Mouse (Mus musculus) MEL-GATA-1-ER (cell line): ENCODE data around the gene Acin1.

Experiments
- DNase-seq: peaks from one replicate; pipeline ENCODE4 v3.0.0-alpha.2; 2012; ENCODE audit warnings: low read depth; ENCODE audit errors: extremely low read depth

Gene Acin1

DNA sequence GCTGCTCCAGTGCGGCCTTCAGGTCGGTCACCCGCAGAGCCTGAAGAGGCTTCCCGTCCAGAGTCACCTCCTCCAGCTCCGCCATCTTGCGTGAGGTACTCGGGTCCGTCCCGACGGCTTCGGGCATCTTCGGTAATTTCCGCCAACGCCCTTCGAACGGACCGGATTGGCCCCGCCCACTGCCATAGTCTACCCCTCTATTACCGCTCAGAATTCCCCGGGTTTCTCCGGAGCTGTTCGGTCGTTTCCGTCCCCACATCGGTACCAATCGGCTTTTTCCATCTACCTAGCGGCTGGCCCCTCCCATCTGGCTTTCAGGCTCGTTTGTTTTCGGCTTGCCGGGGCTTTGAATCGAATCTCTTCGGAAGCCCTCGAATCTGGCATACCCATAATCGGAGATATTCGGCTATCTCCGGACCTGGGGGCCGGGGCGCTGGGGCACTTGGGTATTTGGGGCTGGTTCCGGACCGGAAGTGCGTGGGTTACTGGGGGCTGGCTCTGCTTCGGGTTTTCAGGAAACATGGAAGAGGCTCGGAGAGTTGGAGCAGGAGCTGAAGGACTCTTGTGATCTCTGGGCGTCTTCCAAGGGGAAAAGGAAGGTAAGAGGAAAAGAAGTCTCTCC is at the start of gene Acin1:
Gene Acin1 (minus strand): TSS at position 410 of the 622 bp plus-strand sequence.
- DNase-seq: peak; percentile 96

DNA sequence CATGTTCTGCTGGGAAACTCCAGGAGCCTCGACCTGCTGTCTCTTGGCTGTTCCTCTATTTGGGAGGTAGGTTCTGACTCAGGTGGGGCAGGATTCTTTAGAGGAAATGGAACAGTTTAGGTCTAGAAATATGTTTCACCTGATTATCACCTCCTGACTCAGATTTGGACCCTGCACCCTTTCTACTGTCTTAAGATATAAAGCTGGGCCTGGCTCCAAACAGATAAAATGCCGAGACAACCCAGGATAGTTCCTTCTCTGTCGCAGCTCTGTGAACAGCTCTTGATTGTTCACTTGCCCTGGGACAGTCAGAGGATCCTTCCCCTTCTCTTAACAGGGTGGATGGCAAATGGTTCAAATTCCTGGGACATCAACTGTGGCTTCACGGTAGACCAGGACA is 48.5 kb upstream of the Acin1 start:
- DNase-seq: peak; percentile 51

DNA sequence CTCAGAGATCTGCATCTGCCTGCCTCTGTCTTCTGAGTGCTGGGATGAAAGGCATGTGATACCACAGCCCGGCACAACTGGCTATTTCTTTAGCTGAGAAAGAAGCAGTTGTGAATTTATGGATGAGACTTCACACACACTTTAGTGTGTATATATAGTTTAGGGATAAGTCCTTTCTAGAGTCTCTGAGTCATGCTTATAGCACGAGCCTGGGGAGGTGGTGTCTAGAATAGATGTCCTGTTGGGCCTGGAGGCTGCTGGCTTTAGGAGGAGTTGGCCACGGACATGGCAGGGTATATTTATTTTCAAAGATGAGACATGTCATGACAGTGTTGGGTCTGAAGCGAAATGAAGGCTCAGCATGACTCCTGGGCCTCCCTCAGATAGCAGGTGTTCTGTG is 47.3 kb upstream of the Acin1 start:
- no peak for DNase-seq

DNA sequence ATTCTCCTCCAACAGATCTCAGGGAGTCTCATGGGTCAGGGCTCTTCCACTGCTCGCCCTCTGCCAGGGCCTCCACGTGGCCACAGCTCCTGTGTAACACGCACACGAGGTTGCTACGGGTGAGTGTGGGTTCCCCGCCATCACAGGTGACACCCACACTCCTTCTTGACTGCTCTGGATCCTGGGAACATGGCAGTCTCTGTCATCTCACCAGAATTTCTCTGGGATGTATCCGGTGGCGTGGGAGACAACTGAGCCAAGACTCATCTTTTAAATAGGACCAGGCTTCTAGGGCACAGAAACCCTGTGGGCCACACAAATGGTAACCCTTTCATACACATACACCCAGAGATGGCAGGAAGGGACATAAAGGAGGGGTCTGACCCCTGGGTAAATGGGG is 45.5 kb upstream of the Acin1 start:
- no peak for DNase-seq

DNA sequence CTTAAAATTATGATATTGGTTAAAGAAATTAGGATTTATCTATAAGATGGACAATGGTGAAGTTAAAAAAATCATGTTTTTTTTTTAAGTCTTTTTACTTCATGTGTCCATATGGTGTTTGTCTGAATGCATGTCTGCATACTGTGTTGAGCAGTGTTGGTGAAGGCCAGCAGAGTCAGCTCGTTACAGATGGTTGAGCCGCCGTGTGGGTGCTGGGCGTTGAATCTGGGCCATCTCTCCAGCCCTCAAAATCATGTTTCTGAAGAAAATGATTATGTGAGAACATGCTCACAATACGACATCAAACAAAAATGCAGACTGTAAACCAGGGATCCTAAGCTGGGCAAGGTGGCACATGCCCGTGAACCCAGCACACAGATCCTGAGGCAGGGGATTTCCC is 43.6 kb upstream of the Acin1 start:
- no peak for DNase-seq

DNA sequence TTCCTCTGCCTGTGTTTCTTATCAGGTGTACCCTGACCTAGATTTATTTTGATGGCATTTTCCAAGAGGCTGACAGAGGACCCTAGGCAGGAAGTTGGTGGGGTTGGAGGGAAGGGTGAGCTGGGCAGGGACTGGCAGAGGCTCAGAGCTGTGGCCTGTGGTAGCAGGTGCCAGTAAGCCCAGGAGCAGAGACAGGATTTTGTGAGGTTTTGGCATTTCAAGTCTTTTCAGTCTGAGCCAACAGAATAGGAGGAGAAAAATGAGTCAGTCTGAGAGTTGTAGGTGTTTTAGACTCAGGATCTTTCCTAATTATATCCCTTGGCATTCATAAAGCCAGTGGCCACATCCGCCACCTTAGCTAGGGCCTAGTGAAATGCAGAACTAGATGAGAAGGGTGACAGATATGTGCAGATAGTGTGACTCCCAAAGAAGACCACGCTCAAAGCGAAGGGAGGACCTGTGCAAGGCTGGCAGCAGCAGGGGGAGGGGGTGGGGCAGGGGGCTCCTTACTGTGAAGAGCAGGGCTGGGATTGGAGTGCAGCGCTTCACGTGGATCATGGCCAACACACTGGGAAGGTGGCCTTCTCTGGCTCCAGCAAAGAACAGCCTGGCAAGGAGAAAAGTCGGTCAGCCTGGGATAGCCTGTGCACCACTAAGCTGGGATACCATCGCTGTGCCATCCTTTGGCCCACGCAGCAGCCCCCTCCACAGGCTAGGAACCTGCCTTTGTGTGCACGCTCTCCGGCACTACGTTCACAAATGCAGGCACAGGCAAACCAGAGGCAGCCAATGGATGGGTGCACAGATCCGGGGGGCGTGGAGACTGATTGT is 42.3 kb upstream of the Acin1 start:
- no peak for DNase-seq

DNA sequence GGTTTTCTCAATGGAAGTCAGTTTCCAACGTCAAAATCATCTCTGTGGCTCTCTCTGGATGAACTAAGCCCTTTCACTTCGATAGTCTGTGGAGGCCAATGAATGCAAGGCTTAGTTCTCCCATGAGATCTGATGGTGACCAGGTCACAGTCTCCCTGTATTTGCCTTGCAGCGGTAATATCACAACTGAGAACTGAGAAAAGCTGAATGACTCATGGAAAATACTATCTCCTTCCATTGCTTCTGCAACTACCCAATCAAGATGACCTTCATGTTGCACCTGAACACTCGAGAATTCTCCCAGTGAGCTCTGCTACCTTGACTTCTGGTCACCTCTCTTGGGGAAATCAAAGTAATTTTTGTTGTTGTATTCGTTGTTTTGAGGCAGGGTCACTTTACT is 40.8 kb upstream of the Acin1 start:
- no peak for DNase-seq

DNA sequence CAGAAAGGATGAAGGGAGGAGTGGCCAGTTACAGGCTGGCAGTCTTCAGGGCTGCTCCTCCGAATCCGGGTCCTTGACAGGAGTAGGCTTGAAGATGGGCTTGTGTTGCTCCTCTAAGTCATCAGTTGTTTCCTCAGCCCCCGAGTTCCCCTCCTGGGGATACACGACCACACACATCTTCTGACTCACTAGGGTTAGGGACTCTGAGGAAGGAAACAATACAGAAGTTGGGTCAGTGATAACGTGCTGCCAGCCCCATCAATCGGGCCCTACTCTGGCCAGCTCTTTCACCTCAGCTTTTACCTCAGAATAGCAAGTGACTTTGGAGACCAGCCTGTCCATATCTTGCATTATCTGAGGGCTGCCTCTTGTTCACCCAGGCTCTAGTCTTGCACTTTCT is 37.3 kb upstream of the Acin1 start:
- DNase-seq: no peak

DNA sequence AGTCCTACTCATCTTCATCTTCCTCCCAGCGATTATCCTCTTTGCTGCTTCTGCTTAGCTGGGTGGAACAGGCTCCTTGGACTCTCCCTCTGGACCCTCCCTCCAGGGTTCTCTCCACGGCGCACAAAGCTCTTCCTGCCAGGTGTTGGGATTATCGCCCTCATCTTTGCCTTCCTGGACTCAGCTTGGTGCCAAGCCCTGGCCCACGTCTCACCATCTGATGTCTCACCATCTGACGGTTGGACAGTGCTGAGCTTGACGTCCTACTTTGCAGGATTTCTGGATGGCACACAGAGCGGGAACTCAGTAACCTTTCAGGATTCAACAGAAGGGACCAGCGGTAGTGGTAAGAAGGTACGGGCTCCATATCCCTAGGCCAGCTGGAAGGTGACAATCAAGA is 35.0 kb upstream of the Acin1 start:
- DNase-seq: no peak

DNA sequence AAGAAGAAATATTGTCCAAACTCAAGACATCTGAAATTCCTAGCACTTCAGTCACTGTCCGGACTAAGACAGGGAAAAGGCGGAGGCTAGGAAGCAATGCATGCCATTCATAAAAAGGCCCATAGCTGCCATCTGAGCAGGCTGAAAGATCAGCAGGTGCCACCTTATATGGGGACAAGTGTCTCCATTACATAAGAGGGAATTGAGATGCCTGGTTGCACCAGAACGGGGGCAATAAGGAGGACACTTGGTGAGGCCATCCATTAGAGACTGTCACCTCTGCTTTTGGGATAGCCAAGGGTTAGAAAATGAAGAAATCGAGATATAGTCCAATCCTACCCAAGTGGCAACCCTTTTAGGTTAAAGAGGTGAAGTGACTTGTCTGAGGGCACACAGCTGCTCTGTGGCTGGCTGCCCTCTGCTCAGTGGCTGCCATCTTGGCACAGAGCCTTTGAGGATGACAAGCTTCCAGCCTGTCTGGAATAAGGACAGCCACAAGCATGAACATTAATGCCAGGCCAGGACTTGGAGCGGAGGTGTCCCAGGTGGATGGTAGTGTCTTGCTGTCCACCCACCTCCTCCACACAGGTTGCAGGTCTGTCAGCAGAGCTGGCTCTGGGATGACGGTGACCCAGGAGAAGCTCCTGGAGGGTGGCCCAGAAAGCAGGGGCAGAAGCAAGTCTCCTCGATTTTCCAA is 34.1 kb upstream of the Acin1 start:
- no peak for DNase-seq

DNA sequence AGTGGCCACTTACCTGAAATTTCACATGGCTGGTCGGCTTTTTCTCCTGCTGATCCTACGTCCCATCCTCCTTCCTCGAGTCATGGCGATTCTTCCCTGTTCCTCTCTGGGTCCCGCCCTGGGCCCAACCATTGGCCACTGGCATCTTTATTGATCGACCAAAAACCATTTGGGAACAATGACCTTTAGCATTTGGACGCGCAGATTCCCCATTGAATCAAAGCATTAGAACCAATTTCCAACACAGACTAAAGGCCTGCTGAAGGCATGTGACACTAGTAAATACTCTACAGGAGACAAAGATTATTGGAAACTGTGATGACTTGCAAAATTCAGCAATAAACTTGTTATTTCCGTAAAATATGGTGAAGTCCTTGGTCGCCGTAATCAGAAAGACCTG is 33.3 kb upstream of the Acin1 start:
- DNase-seq: no peak

DNA sequence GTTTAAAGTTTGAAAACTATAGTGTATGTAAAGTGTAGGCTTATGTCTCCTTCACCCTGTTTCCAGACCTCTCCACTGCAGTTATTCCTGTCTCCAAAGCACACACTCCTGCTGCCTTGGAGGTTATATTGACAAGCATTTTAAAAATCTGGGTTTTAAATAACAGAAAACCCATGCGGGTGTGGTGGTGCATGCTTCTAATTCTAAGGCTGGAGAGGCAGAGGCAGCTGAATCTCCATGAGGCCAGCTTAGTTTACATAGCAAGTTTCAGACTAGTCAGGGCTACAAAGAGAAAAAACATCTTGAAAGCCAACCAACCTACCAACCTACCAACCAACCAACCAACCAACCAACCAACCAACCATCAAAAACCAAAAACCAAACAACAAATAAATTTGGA is 28.7 kb upstream of the Acin1 start:
- no peak for DNase-seq

DNA sequence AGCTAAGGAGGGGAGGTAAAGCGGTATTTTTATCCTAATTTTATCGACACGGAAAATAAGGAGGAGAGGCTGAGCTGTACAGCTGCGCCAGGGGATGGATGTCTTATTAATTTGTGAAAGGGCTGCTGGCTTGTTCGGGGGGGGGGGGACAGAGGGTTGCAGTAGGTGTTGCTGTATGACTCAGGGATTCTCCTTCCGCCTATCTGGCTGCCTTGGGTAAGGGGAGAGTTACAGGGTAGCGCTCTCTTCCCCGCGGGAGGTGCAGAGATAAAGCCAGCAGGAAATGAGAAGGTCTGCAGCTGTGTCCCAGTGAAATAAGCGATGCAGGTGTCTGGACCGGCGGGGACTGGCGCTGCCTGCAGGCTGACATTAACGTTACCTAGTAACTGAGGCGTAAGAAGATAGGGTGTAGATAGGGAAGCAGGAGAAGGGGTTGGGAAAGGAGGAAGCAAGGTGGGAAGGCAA is 27.9 kb upstream of the Acin1 start:
- peak; percentile 81 for DNase-seq

DNA sequence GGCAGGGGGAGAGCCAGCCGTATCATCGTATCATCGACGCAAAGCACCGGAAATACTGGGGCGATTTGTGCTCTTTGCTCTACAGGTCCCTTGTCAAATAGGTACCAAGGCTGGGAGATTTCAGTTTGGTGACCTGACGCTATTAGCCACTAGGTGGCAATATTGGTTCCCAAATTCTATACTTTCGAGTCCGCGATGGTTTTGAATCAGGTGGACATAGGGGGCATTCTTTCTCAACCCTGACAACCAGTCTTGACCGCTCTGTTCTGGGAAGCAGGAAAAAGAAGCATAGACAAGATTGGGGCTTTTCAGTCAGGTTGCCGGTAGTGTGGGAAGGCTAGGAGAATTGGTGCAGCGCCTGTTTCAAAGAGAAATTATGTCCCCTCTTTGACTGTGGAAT is 27.4 kb upstream of the Acin1 start:
- DNase-seq: peak; percentile 82

DNA sequence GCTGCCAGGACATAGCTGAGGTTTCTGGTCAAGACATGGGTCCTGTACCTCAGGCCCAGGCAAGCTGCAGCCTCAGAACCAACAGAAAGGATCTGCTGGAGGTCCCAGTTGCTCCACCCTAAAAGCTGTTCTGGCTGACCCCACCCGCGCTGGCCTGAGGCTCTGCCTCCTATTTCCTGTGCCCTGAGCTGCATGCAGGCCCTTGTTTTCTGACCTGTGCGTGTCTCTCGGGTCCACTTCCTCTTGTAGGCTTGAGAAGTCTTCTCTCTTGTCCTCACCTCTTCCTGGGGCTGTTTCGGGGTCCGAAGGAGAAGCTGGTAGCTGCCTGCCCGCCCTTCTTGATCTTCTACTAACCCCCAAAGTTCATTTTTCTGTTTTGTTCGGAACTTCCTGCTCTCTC is 26.1 kb upstream of the Acin1 start:
- DNase-seq: no peak

DNA sequence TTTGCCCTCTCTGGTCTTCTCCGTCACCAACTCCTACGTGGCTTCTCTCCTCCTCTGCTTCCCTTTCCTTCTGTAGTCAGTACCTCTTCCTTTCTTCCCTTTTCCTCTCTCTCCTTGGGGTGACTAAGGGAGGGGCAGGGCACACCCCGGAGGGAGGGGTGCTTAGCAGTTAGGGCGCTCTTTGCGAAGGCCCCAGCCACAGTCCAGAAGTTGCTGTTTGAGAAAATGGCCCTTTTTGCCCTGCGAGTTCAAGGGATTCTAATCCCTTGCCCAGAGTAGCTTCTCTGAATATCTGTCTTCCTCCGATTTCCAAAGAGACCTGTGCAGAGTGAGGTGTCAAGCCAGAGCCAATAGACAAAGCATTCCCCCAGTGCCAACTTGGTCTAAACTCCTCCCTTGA is 25.3 kb upstream of the Acin1 start, which contains the start of gene Cebpe:
Gene Cebpe (minus strand): TSS at position 101 of the 400 bp plus-strand sequence.
- no peak for DNase-seq

DNA sequence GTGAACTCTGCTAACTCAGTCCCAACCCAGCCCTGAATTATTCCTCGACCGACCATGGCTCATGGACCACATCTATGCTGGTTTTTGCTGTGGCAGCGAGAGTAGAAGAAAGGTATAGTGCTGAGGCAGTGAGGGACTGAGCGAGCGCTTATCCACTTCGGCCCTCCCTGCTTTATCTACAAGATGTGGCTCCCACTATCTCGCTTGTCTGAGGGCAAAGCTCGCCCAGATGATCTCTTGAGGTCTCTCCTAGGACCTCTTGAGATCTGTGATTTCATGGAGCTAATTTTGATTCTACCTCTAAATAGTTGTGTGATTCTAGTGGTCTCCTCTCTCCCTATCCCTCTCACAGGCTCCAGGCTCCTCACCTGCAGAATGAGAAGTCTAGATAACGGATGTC is 22.3 kb upstream of the Acin1 start:
- DNase-seq: no peak

DNA sequence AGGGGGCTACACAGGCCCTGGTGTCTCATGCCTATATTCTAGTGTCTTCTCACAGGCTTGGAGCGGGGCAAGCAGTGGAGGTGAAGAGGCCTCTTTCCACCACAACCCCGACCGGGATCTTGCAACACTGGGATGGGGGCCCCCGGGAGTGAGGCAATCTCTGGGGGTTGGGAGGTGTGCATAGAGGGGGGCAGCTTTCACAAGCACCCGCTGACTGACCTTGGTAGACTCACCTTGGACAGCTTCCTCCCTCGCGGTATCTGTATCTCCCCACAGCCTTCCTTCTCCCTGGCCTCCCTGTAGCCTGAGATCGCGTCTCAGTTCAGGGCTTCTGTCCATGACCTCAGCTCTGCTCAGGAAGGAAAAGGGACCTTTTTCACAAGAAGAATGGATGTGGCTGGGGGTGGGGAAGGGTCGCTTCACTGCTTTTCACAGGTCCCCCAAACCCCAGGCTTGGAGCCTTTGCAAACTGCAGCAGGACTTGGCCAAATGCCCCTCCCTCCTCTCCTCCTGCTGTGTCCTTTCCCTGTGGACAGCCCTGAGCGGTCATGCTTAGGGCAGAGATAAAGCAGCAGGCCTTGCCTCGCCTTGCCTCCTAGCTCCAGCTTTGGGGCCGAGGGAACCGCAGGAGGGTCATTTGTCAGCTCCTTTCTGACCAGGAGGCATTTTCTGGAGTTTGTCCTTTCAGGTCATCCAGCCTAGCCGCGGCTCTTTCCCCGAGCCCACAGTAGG is 20.0 kb upstream of the Acin1 start:
- no peak for DNase-seq

DNA sequence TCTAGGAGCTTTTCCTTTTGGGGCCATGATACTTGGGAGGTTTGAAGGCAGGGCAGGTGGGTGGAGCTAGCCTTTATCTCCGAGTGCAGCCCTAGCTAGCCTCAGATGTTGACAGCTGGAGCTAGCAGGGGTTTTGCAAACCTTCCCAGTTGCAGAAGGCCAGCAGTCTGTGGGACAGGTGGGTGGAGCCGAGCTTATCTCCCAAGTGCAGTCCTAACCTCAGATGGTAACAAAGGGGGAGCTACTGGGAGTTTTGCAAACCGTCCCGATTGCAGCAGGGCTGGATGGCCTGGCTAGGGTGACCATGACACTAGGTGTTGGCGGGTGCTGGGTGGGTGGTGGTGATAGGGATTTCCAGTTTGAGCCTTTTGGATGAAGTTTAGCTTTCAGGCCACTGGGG is 19.1 kb upstream of the Acin1 start:
- peak; percentile 98 for DNase-seq

DNA sequence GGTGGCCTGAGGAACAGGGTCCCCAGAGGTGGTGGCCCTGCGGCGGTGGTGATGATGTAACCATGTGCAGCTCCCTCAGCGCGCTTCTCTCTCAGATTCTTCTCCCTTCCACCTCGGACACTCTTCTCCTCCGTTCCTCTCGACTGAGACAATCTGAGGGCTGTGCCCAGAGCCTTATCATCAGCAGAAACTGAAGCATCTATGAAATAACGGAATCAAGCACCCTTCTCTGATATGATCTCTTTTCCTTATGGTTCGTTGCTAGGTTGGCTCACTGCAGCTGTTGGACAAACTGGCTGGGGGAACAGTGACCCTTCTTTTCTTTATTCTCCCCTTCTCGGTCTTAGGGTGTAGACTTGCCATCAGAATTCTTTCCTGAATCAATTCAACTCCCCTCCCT is 16.5 kb upstream of the Acin1 start:
- no peak for DNase-seq

DNA sequence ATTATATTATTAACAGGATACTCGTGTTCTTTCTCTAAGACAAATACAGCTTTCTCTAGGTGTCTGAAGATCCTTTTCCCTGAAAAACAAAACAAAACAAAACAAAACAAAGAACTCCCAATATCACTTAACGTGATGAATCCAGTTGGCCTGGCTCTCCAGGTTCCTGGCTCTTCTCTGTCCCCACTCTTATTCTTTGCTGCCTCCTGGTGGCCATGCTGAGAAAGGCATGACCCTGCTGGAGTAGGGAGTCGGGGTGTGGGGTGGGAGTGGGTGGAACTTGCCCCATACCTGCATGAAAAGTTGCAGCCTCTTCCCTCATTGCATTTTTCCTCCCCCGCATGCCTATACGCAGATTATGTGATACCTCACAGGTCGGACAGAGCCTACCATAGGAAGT is 14.6 kb upstream of the Acin1 start:
- DNase-seq: peak; percentile 43

DNA sequence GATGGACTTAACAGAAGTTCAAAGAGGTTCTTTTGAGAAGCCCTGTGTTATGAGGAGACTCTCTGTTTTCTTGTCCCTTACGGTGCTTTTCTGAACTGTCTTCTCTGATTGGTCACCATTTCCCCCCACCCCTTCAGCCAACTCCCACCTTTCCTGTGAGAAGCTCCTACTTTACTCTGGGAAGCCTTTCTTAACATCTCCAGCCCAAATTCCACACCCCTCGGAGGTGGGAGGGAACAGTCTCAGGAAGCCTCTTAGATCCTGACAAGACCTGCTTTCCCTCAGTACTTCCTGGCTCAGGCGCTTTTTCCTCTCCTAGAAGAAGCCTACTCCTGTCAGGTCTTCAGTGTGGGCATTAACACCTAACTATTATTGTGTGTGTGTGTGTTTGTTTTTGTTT is 12.9 kb upstream of the Acin1 start:
- no peak for DNase-seq
